Mouse (Mus musculus): Measurements from ENCODE around the gene Stpg4.

DNA sequence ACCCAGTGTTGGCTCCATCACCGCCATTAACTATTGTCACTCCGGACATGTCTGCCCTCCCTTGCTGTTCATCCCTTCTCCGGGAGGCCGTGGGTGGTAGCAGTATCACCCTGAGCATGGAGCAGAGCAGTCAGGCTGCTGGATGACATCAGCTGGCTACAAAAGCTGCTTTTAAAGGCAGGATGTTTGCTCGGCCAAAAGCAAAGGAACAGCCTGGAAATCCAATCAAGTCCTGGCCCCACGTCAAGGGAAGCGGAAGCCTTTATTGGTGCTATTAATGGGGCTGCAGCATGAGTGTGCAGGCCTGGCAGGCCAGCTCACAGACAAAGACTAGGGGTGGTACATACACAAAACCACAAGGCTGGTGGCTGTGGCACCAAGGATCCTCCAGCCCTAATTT is 36.3 kb downstream of the Stpg4 start:
- no peak for TF ChIP-seq SMC3 (IDR thresholded peaks at IDR 0.05; ENCODE audit: low read depth, low read length)
- no peak for TF ChIP-seq E2F4 (IDR thresholded peaks at IDR 0.05; ENCODE audit: borderline replicate concordance, low read depth, low read length)
